Mouse (Mus musculus) midbrain, embryonic 14.5 days (tissue): ENCODE results near the gene Gp5. TPM values are rescaled to one million over a fixed set of nuclear protein-coding genes. Genes with fewer than 3 reads are reported as not detected.

Experiments used
- ATAC-seq: fragments of 200-750 bp; cut with Nextera tagmentation; 2 replicates; pipeline ENCODE4 v1.8.0; 2017; ENCODE audit warnings: moderate number of reproducible peaks, moderate library complexity; ENCODE audit not compliant: low FRiP score, low TSS enrichment
- DNase-seq: peaks from one replicate; pipeline ENCODE4 v3.0.0-alpha.2; 2015
- H3K27ac ChIP-seq: fragments of 300-500 bp; sonication (generic); replicated peaks from 2 replicates; pipeline ENCODE4 v1.5.1; 2014; ENCODE audit warnings: mild to moderate bottlenecking, low read depth, low read length, moderate library complexity
- H3K27me3 ChIP-seq: fragments of 300-500 bp; sonication (generic); 2 replicates; pipeline ENCODE4 v1.6.1; 2014; ENCODE audit warnings: low read length, control low read depth, mixed read lengths; ENCODE audit not compliant: control insufficient read depth, insufficient read depth
- H3K36me3 ChIP-seq: fragments of 300-500 bp; sonication (generic); 2 replicates; pipeline ENCODE4 v1.6.1; 2014; ENCODE audit warnings: low read length, control low read depth; ENCODE audit not compliant: control insufficient read depth, insufficient read depth
- H3K4me1 ChIP-seq: fragments of 300-500 bp; sonication (generic); 2 replicates; pipeline ENCODE4 v1.6.1; 2014; ENCODE audit warnings: mild to moderate bottlenecking, antibody characterized with exemption, low read length, control low read depth; ENCODE audit not compliant: control insufficient read depth, insufficient read depth
- H3K4me2 ChIP-seq: fragments of 300-500 bp; sonication (generic); 2 replicates; pipeline ENCODE4 v1.6.1; 2014; ENCODE audit warnings: mild to moderate bottlenecking, low read length, moderate library complexity
- H3K4me3 ChIP-seq: fragments of 300-500 bp; sonication (generic); replicated peaks from 2 replicates; pipeline ENCODE4 v1.5.1; 2014; ENCODE audit warnings: low read depth, low read length
- H3K9ac ChIP-seq: fragments of 300-500 bp; sonication (generic); replicated peaks from 2 replicates; pipeline ENCODE4 v1.6.1; 2014; ENCODE audit warnings: mild to moderate bottlenecking, low read length, moderate library complexity
- H3K9me3 ChIP-seq: fragments of 300-500 bp; sonication (generic); 2 replicates; pipeline ENCODE4 v1.6.1; 2016; ENCODE audit warnings: low read length, control low read depth, mixed read lengths; ENCODE audit not compliant: control insufficient read depth
- WGBS: fragments of 180-500 bp; shearing (Covaris S2); extraction: QIAGEN DNeasy Blood & Tissue Kit; methylation state at CpG from one replicate; pipeline ENCODE4 v1.1.7; 2014; 5-methylcytosine and 5-hydroxymethylcytosine counted together
- polyA plus RNA-seq: library from polyadenylated mRNA; unstranded; fragments of >200 nt; fragmentation: Nextera tagmentation; extraction: Ambion mirVana; gene quantifications from 2 replicates; pipeline ENCODE4 v1.2.1, GENCODE M21; 2014

Gp5 gene
- polyA plus RNA-seq, 1 experiment from 2014 or later: 0.30 TPM

GRCm38 (mm10) chr16:30285701-30286100 is 24.9 kb downstream of the Gp5 start:
- Histone ChIP-seq H3K4me3 (no peak overlapping the region), H3K4me1 (peaks cover 3% of the 10 kb centered on the region; the same call in 1 of the 2 replicates), H3K9ac (no peak overlapping the region), H3K27me3 (peaks cover 29% of the 10 kb centered on the region), H3K4me2 (no peak overlapping the region), H3K27ac (no peak overlapping the region), H3K36me3 (no peaks in the 10 kb centered on the region), H3K9me3 (no peaks in the 10 kb centered on the region)
- DNase-seq (no peak), ATAC-seq (no peak)
- 59% methylated on average over 4 of the region's 4 CpGs for WGBS

GRCm38 (mm10) chr16:30283743-30284337 is 26.7 kb downstream of the Gp5 start:
- Histone ChIP-seq H3K9ac (peak overlapping the region; percentile 21; the same call in 1 of the 2 replicates), H3K27me3 (peaks cover 29% of the 10 kb centered on the region), H3K4me3 (0 out of 2 replicates have a peak overlapping the region, but pooled peaks have one; percentile 9), H3K27ac (no peak overlapping the region), H3K9me3 (no peaks in the 10 kb centered on the region), H3K4me2 (peak overlapping the region; percentile 50), H3K4me1 (peaks cover 3% of the 10 kb centered on the region; the same call in 1 of the 2 replicates), H3K36me3 (no peaks in the 10 kb centered on the region)
- DNase-seq (peak; percentile 85), ATAC-seq (peak; percentile 62)
- WGBS: 2% methylated on average over 15 of the region's 15 CpGs

- Histone ChIP-seq H3K9me3 (no peaks in the 10 kb centered on the region), H3K27me3 (peaks cover 29% of the 10 kb centered on the region), H3K4me2 (peak within 1 kb of the TSS; percentile 50), H3K27ac (no peak within 1 kb of the TSS), H3K4me3 (peak within 1 kb of the TSS; percentile 21), H3K9ac (peak within 1 kb of the TSS; percentile 21; the same call in 1 of the 2 replicates), H3K4me1 (peaks cover 3% of the 10 kb centered on the region; the same call in 1 of the 2 replicates), H3K36me3 (no peaks in the 10 kb centered on the region)
- WGBS: 7% methylated on average over 34 of the region's 34 CpGs
- DNase-seq (peak; percentile 44), ATAC-seq (peak; percentile 29; the same call in 1 of the 2 replicates)
These were observed 27.6 kb downstream of the Gp5 start, which contains the start of gene Lrrc15 for GRCm38 (mm10) chr16:30282844-30283495. TSS of gene Lrrc15 (minus strand) at chr16:30283256.

GRCm38 (mm10) chr16:30280676-30281297 is 29.8 kb downstream of the Gp5 start:
- DNase-seq: no peak
- no peak overlapping the region for H3K27ac ChIP-seq
- H3K4me3 ChIP-seq: no peak overlapping the region
- no peaks in the 10 kb centered on the region for H3K9me3 ChIP-seq
- no peak overlapping the region for H3K4me2 ChIP-seq
- no peak for ATAC-seq
- H3K4me1 ChIP-seq: peaks cover 3% of the 10 kb centered on the region; the same call in 1 of the 2 replicates
- no peak overlapping the region for H3K9ac ChIP-seq
- H3K27me3 ChIP-seq: peaks cover 29% of the 10 kb centered on the region
- 19% methylated on average over 4 of the region's 4 CpGs for WGBS
- no peaks in the 10 kb centered on the region for H3K36me3 ChIP-seq

- H3K36me3 ChIP-seq: no peaks in the 10 kb centered on the region
- no peaks in the 10 kb centered on the region for H3K9me3 ChIP-seq
- ATAC-seq (no peak), DNase-seq (no peak)
- WGBS: 88% methylated on average over 11 of the region's 11 CpGs
- peaks cover 17% of the 10 kb centered on the region for H3K27me3 ChIP-seq
- H3K4me2 ChIP-seq: no peak overlapping the region
- H3K4me1 ChIP-seq: peaks cover 3% of the 10 kb centered on the region; the same call in 1 of the 2 replicates
- H3K4me3 ChIP-seq: no peak overlapping the region
- H3K27ac ChIP-seq: no peak overlapping the region
- H3K9ac ChIP-seq: no peak overlapping the region
These were observed 32.2 kb downstream of the Gp5 start for GRCm38 (mm10) chr16:30278406-30278805.

- WGBS: 76% methylated on average over 15 of the region's 15 CpGs
These were observed 34.8 kb downstream of the Gp5 start for GRCm38 (mm10) chr16:30275558-30276340.

GRCm38 (mm10) chr16:30273065-30273464 is 37.5 kb downstream of the Gp5 start:
- H3K4me2 ChIP-seq: no peak overlapping the region
- no peaks in the 10 kb centered on the region for H3K9me3 ChIP-seq
- H3K9ac ChIP-seq: no peak overlapping the region
- WGBS: 95% methylated on average over 8 of the region's 8 CpGs
- no peak overlapping the region for H3K27ac ChIP-seq
- no peaks in the 10 kb centered on the region for H3K4me1 ChIP-seq
- ATAC-seq (no peak), DNase-seq (no peak)
- H3K36me3 ChIP-seq: no peaks in the 10 kb centered on the region
- H3K4me3 ChIP-seq: no peak overlapping the region
- no peaks in the 10 kb centered on the region for H3K27me3 ChIP-seq

More at GRCm38 (mm10) chr16:30275558-30276340, 34.8 kb downstream of the Gp5 start:
- DNase-seq (no peak), ATAC-seq (no peak)
- H3K4me3 ChIP-seq: no peak overlapping the region
- no peak overlapping the region for H3K27ac ChIP-seq
- no peaks in the 10 kb centered on the region for H3K27me3 ChIP-seq
- no peaks in the 10 kb centered on the region for H3K36me3 ChIP-seq
- no peaks in the 10 kb centered on the region for H3K9me3 ChIP-seq
- no peaks in the 10 kb centered on the region for H3K4me1 ChIP-seq
- no peak overlapping the region for H3K4me2 ChIP-seq
- no peak overlapping the region for H3K9ac ChIP-seq

GRCm38 (mm10) chr16:30271941-30272595 is 38.5 kb downstream of the Gp5 start:
- Histone ChIP-seq H3K4me2 (no peak overlapping the region), H3K27ac (no peak overlapping the region), H3K4me1 (no peaks in the 10 kb centered on the region), H3K9me3 (no peaks in the 10 kb centered on the region), H3K27me3 (no peaks in the 10 kb centered on the region), H3K36me3 (no peaks in the 10 kb centered on the region), H3K4me3 (no peak overlapping the region), H3K9ac (no peak overlapping the region)
- ATAC-seq (no peak), DNase-seq (no peak)
- WGBS: 57% methylated on average over 6 of the region's 6 CpGs
